Mouse (Mus musculus): Measurements from ENCODE around the gene Slc50a1. TPM values are rescaled to one million over a fixed set of nuclear protein-coding genes. Genes with fewer than 3 reads are reported as not detected.

Gene Slc50a1
- polyA plus RNA-seq (2015; fragmentation: Nextera tagmentation; extraction: Ambion mirVana) = 18.9 and 22.2 TPM in 2 replicates

- Histone ChIP-seq H3K27me3 (ENCODE audit: control insufficient read depth, insufficient read depth, low read depth, low read length) (no peaks in the 10 kb centered on the region), H3K36me3 (ENCODE audit: control insufficient read depth, insufficient read depth) (no peaks in the 10 kb centered on the region), H3K4me3 (ENCODE audit: low read depth, low read length) (peak within 1 kb of the TSS; percentile 70), H3K4me2 (ENCODE audit: low read depth, low read length) (peak within 1 kb of the TSS; percentile 81), H3K27ac (ENCODE audit: low read length) (peak within 1 kb of the TSS; percentile 51), H3K9ac (ENCODE audit: low read depth, low read length) (peak within 1 kb of the TSS; percentile 68), H3K9me3 (replicated peaks; ENCODE audit: control insufficient read depth, low read length) (no peaks in the 10 kb centered on the region), H3K4me1 (ENCODE audit: control insufficient read depth, low read depth, low read length) (peaks cover 23% of the 10 kb centered on the region)
- peak; percentile 64 for ATAC-seq (ENCODE audit: low read depth)
- WGBS (ENCODE audit: insufficient replicate concordance) = 1% methylated on average over 39 of the region's 39 CpGs
Measured at GRCm38 (mm10) chr3:89270051-89270755, at the start of gene Slc50a1. Gene Slc50a1 (minus strand): TSS chr3:89270570.

GRCm38 (mm10) chr3:89319591-89320350 is 49.4 kb upstream of the Slc50a1 start:
- Histone ChIP-seq H3K9me3 (replicated peaks; ENCODE audit: control insufficient read depth, low read length) (no peaks in the 10 kb centered on the region), H3K4me2 (ENCODE audit: low read depth, low read length) (peak overlapping the region; percentile 44), H3K9ac (ENCODE audit: low read depth, low read length) (no peak overlapping the region), H3K4me1 (ENCODE audit: control insufficient read depth, low read depth, low read length) (peaks cover 37% of the 10 kb centered on the region), H3K27me3 (ENCODE audit: control insufficient read depth, insufficient read depth, low read depth, low read length) (peaks cover 84% of the 10 kb centered on the region), H3K27ac (ENCODE audit: low read length) (no peak overlapping the region), H3K4me3 (ENCODE audit: low read depth, low read length) (peak overlapping the region; percentile 36), H3K36me3 (ENCODE audit: control insufficient read depth, insufficient read depth) (no peaks in the 10 kb centered on the region)
- ATAC-seq (ENCODE audit: low read depth) = no peak
- WGBS (ENCODE audit: insufficient replicate concordance) = 4% methylated on average over 58 of the region's 58 CpGs

GRCm38 (mm10) chr3:89318971-89319590 is 48.7 kb upstream of the Slc50a1 start:
- no peaks in the 10 kb centered on the region for H3K36me3 ChIP-seq (ENCODE audit: control insufficient read depth, insufficient read depth)
- peaks cover 80% of the 10 kb centered on the region for H3K27me3 ChIP-seq (ENCODE audit: control insufficient read depth, insufficient read depth, low read depth, low read length)
- peak overlapping the region; percentile 44 for H3K4me2 ChIP-seq (ENCODE audit: low read depth, low read length)
- H3K4me1 ChIP-seq (ENCODE audit: control insufficient read depth, low read depth, low read length) = peaks cover 37% of the 10 kb centered on the region
- ATAC-seq (ENCODE audit: low read depth) = no peak
- H3K27ac ChIP-seq (ENCODE audit: low read length) = no peak overlapping the region
- no peaks in the 10 kb centered on the region for H3K9me3 ChIP-seq (replicated peaks; ENCODE audit: control insufficient read depth, low read length)
- H3K9ac ChIP-seq (ENCODE audit: low read depth, low read length) = no peak overlapping the region
- WGBS (ENCODE audit: insufficient replicate concordance) = 12% methylated on average over 21 of the region's 21 CpGs
- no peak overlapping the region for H3K4me3 ChIP-seq (ENCODE audit: low read depth, low read length)

- Histone ChIP-seq H3K9me3 (replicated peaks; ENCODE audit: control insufficient read depth, low read length) (no peaks in the 10 kb centered on the region), H3K27me3 (ENCODE audit: control insufficient read depth, insufficient read depth, low read depth, low read length) (peaks cover 73% of the 10 kb centered on the region), H3K4me2 (ENCODE audit: low read depth, low read length) (no peak overlapping the region), H3K27ac (ENCODE audit: low read length) (no peak overlapping the region), H3K9ac (ENCODE audit: low read depth, low read length) (no peak overlapping the region), H3K4me3 (ENCODE audit: low read depth, low read length) (no peak overlapping the region), H3K4me1 (ENCODE audit: control insufficient read depth, low read depth, low read length) (peaks cover 37% of the 10 kb centered on the region), H3K36me3 (ENCODE audit: control insufficient read depth, insufficient read depth) (no peaks in the 10 kb centered on the region)
- 68% methylated on average over 8 of the region's 8 CpGs for WGBS (ENCODE audit: insufficient replicate concordance)
- no peak for ATAC-seq (ENCODE audit: low read depth)
Measured at GRCm38 (mm10) chr3:89318316-89318715, 47.9 kb upstream of the Slc50a1 start.

- Histone ChIP-seq H3K4me2 (ENCODE audit: low read depth, low read length) (no peak overlapping the region), H3K9me3 (replicated peaks; ENCODE audit: control insufficient read depth, low read length) (no peaks in the 10 kb centered on the region), H3K4me1 (ENCODE audit: control insufficient read depth, low read depth, low read length) (peaks cover 29% of the 10 kb centered on the region), H3K4me3 (ENCODE audit: low read depth, low read length) (no peak overlapping the region), H3K36me3 (ENCODE audit: control insufficient read depth, insufficient read depth) (no peaks in the 10 kb centered on the region), H3K27me3 (ENCODE audit: control insufficient read depth, insufficient read depth, low read depth, low read length) (peaks cover 62% of the 10 kb centered on the region), H3K27ac (ENCODE audit: low read length) (no peak overlapping the region), H3K9ac (ENCODE audit: low read depth, low read length) (no peak overlapping the region)
- 56% methylated on average over 6 of the region's 6 CpGs for WGBS (ENCODE audit: insufficient replicate concordance)
- no peak for ATAC-seq (ENCODE audit: low read depth)
Measured at GRCm38 (mm10) chr3:89317246-89317645, 46.9 kb upstream of the Slc50a1 start.

- no peak overlapping the region for H3K27ac ChIP-seq (ENCODE audit: low read length)
- no peaks in the 10 kb centered on the region for H3K36me3 ChIP-seq (ENCODE audit: control insufficient read depth, insufficient read depth)
- H3K9me3 ChIP-seq (replicated peaks; ENCODE audit: control insufficient read depth, low read length) = no peaks in the 10 kb centered on the region
- WGBS (ENCODE audit: insufficient replicate concordance) = 3% methylated on average over 4 of the region's 4 CpGs
- peak; percentile 27; the same call in 1 of the 2 replicates for ATAC-seq (ENCODE audit: low read depth)
- no peak overlapping the region for H3K4me3 ChIP-seq (ENCODE audit: low read depth, low read length)
- H3K4me1 ChIP-seq (ENCODE audit: control insufficient read depth, low read depth, low read length) = peaks cover 26% of the 10 kb centered on the region
- H3K4me2 ChIP-seq (ENCODE audit: low read depth, low read length) = no peak overlapping the region
- peaks cover 58% of the 10 kb centered on the region for H3K27me3 ChIP-seq (ENCODE audit: control insufficient read depth, insufficient read depth, low read depth, low read length)
- no peak overlapping the region for H3K9ac ChIP-seq (ENCODE audit: low read depth, low read length)
Measured at GRCm38 (mm10) chr3:89316833-89317232, 46.5 kb upstream of the Slc50a1 start.

GRCm38 (mm10) chr3:89315930-89316831 is 45.8 kb upstream of the Slc50a1 start:
- Histone ChIP-seq H3K27me3 (ENCODE audit: control insufficient read depth, insufficient read depth, low read depth, low read length) (peaks cover 51% of the 10 kb centered on the region), H3K9ac (ENCODE audit: low read depth, low read length) (no peak overlapping the region), H3K27ac (ENCODE audit: low read length) (no peak overlapping the region), H3K36me3 (ENCODE audit: control insufficient read depth, insufficient read depth) (no peaks in the 10 kb centered on the region), H3K4me3 (ENCODE audit: low read depth, low read length) (peak overlapping the region; percentile 29), H3K4me2 (ENCODE audit: low read depth, low read length) (peak overlapping the region; percentile 35), H3K4me1 (ENCODE audit: control insufficient read depth, low read depth, low read length) (peaks cover 20% of the 10 kb centered on the region), H3K9me3 (replicated peaks; ENCODE audit: control insufficient read depth, low read length) (no peaks in the 10 kb centered on the region)
- peak; percentile 69 for ATAC-seq (ENCODE audit: low read depth)
- 10% methylated on average over 40 of the region's 40 CpGs for WGBS (ENCODE audit: insufficient replicate concordance)

- peak; percentile 17; the same call in 1 of the 2 replicates for ATAC-seq (ENCODE audit: low read depth)
- Histone ChIP-seq H3K4me1 (ENCODE audit: control insufficient read depth, low read depth, low read length) (peaks cover 12% of the 10 kb centered on the region), H3K36me3 (ENCODE audit: control insufficient read depth, insufficient read depth) (no peaks in the 10 kb centered on the region), H3K27ac (ENCODE audit: low read length) (no peak overlapping the region), H3K4me2 (ENCODE audit: low read depth, low read length) (peak overlapping the region; percentile 35), H3K4me3 (ENCODE audit: low read depth, low read length) (peak overlapping the region; percentile 29), H3K9ac (ENCODE audit: low read depth, low read length) (no peak overlapping the region), H3K9me3 (replicated peaks; ENCODE audit: control insufficient read depth, low read length) (no peaks in the 10 kb centered on the region), H3K27me3 (ENCODE audit: control insufficient read depth, insufficient read depth, low read depth, low read length) (peaks cover 43% of the 10 kb centered on the region)
- 6% methylated on average over 24 of the region's 26 CpGs for WGBS (ENCODE audit: insufficient replicate concordance)
Measured at GRCm38 (mm10) chr3:89315195-89315929, 45.0 kb upstream of the Slc50a1 start.

Data from liver, embryonic 16.5 days (tissue).